Mouse (Mus musculus) CD8-positive naive resting alpha-beta T cell, adult 57 days (primary cell): Measurements from ENCODE around the gene Akap12. TPM values are rescaled to one million over a fixed set of nuclear protein-coding genes. Genes with fewer than 3 reads are reported as not detected.

ENCODE experiments used
- total RNA-seq: library from RNA; stranded (reverse); gene quantifications from one replicate; pipeline ENCODE4 v1.2.4, GENCODE M21; 2023

The Akap12 gene
- 3.1 TPM for total RNA-seq

DNA sequence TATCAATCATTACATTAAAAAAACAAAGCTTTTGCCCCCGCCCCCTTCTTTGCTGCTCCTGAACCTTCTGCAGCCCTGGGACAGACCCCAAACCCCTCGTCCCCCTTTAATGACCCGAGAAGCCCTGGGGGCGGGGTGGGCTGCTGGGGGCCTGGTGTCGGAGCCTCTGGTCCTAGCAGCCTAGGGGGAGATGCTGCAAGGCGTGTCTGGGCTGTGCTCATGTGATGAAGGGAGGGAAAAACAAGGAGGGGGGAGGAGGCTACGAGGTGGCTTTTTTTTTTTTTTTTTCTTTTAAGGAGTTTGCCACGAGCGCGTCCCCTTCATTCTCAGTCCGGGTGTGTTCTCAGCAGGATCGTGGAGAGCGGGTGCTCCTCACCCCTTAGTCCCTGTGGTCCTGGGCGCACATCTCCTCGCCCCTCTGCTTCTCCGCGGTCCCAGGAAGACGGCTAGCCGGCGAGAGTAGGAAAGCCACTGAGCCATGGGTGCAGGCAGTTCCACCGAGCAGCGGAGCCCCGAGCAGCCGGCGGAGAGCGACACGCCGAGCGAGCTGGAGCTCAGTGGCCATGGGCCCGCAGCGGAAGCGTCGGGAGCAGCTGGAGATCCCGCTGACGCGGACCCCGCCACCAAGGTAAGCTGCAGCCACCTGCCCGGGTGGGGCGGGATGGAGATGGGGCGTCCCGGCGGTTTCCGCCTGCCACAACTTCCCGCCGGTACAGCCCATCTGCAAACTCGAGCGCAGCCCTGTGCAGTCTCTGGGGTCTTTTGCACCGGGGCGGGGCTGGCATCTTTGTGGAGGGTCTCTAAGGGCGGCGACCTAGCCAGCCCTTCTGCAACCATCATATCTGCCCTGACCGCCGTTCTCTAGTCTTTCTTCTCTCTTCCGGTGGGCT lies at the start of gene Akap12:
TSS of gene Akap12 (plus strand) at position 340 of the 890 bp plus-strand sequence.

GRCm38 (mm10) chr10:4387701-4388383 lies 121.7 kb downstream of the Akap12 start, which contains the start of gene Zbtb2:
Zbtb2 (minus strand) TSS chr10:4388108.

Other genes starting within 250 kb of the Akap12 start
- 28.0 TPM for gene Zbtb2, start 121.7 kb downstream of the Akap12 start, total RNA-seq
- gene Rmnd1, start 166.0 kb downstream of the Akap12 start, total RNA-seq: 43.3 TPM
- 17.0 TPM for gene Armt1, start 166.1 kb downstream of the Akap12 start, total RNA-seq
- not detected for gene Ccdc170, start 216.1 kb downstream of the Akap12 start, total RNA-seq